Mouse (Mus musculus) kidney, adult 2 months (tissue): ENCODE results near the gene Ptprg. TPM values are rescaled to one million over a fixed set of nuclear protein-coding genes. Genes with fewer than 3 reads are reported as not detected.
A peak's percentile ranks its signal among the peaks of the same experiment; 100 is the strongest.

Experiments
- DNase-seq: peaks from one replicate; pipeline ENCODE4 v3.0.0; 2021
- H3K27ac ChIP-seq: fragments of 200-500 bp; 2 replicates; pipeline ENCODE4 v1.5.1; 2012; ENCODE audit warnings: low read depth, low read length, control low read depth, inconsistent platforms; ENCODE audit not compliant: insufficient read depth
- H3K27me3 ChIP-seq: fragments of 200-500 bp; replicated peaks from 2 replicates; pipeline ENCODE4 v1.6.1; 2012; ENCODE audit warnings: mild to moderate bottlenecking, moderate library complexity, low read length, inconsistent platforms; ENCODE audit not compliant: control insufficient read depth, insufficient read depth
- H3K36me3 ChIP-seq: fragments of 200-500 bp; 2 replicates; pipeline ENCODE4 v1.6.1; 2012; ENCODE audit warnings: mild to moderate bottlenecking, moderate library complexity, low read length, inconsistent platforms; ENCODE audit not compliant: control insufficient read depth, insufficient read depth
- H3K4me1 ChIP-seq: fragments of 200-500 bp; 2 replicates; pipeline ENCODE4 v1.6.1; 2011; ENCODE audit warnings: low read length; ENCODE audit not compliant: control insufficient read depth, insufficient read depth
- H3K4me3 ChIP-seq: fragments of 200-500 bp; 2 replicates; pipeline ENCODE4 v1.5.1; 2011; ENCODE audit warnings: mild to moderate bottlenecking, low read depth, low read length, control low read depth; ENCODE audit not compliant: insufficient read depth
- CTCF ChIP-seq: fragments of 200-500 bp; conservative IDR thresholded peaks from 2 replicates; pipeline ENCODE4 v1.5.1; 2011; ENCODE audit warnings: low read depth, mild to moderate bottlenecking, control low read depth, low read length, moderate library complexity, mixed read lengths; ENCODE audit not compliant: insufficient read depth, insufficient read length
- POLR2A ChIP-seq: fragments of 200-500 bp; IDR thresholded peaks from one replicate; pipeline ENCODE4 v1.6.1; 2011; ENCODE audit warnings: low read depth, low read length, control low read depth
- WGBS: fragments of 180-500 bp; shearing (Covaris S2); methylation state at CpG from one replicate; pipeline ENCODE4 v1.1.7; 2018; 5-methylcytosine and 5-hydroxymethylcytosine counted together
- polyA plus RNA-seq: library from polyadenylated mRNA; depleted of rRNA; stranded (reverse); fragments of >200 nt; gene quantifications from 2 replicates; pipeline ENCODE4 v1.2.3, GENCODE M21; 2012

The Ptprg gene
- polyA plus RNA-seq, 1 experiment: 39.2 TPM

- no peak overlapping the region for H3K4me3 ChIP-seq
- no peaks in the 10 kb centered on the region for H3K27me3 ChIP-seq
- no peaks in the 10 kb centered on the region for H3K36me3 ChIP-seq
- DNase-seq: no peak
- H3K4me1 ChIP-seq: peaks cover 10% of the 10 kb centered on the region
- no peak overlapping the region for H3K27ac ChIP-seq
- WGBS: 62% methylated on average over 2 of the region's 2 CpGs
- no peak for TF ChIP-seq CTCF
- TF ChIP-seq POLR2A: no peak
Measured at GRCm38 (mm10) chr14:11569734-11570133, 16.4 kb downstream of the Ptprg start.

GRCm38 (mm10) chr14:11571766-11572394 is 18.5 kb downstream of the Ptprg start:
- no peak for DNase-seq
- no peaks in the 10 kb centered on the region for H3K27me3 ChIP-seq
- H3K36me3 ChIP-seq: no peaks in the 10 kb centered on the region
- no peak overlapping the region for H3K4me3 ChIP-seq
- no peak overlapping the region for H3K27ac ChIP-seq
- peaks cover 10% of the 10 kb centered on the region for H3K4me1 ChIP-seq
- TF ChIP-seq CTCF (no peak), POLR2A (no peak)
- 49% methylated on average over 11 of the region's 11 CpGs for WGBS

GRCm38 (mm10) chr14:11572395-11572784 is 19.1 kb downstream of the Ptprg start:
- DNase-seq: peak; percentile 21
- TF ChIP-seq CTCF (no peak), POLR2A (no peak)
- whole genome bisulfite sequencing: 60% methylated on average over 2 of the region's 2 CpGs
- no peaks in the 10 kb centered on the region for H3K36me3 ChIP-seq
- H3K4me1 ChIP-seq: peaks cover 9% of the 10 kb centered on the region
- H3K27ac ChIP-seq: no peak overlapping the region
- no peaks in the 10 kb centered on the region for H3K27me3 ChIP-seq
- no peak overlapping the region for H3K4me3 ChIP-seq

GRCm38 (mm10) chr14:11573710-11574109 is 20.4 kb downstream of the Ptprg start:
- TF ChIP-seq CTCF (no peak), POLR2A (no peak)
- H3K36me3 ChIP-seq: no peaks in the 10 kb centered on the region
- no peak for DNase-seq
- H3K27ac ChIP-seq: no peak overlapping the region
- no peak overlapping the region for H3K4me3 ChIP-seq
- H3K27me3 ChIP-seq: no peaks in the 10 kb centered on the region
- WGBS: 51% methylated on average over 5 of the region's 5 CpGs
- peaks cover 6% of the 10 kb centered on the region for H3K4me1 ChIP-seq

GRCm38 (mm10) chr14:11577276-11577909 is 24.1 kb downstream of the Ptprg start:
- Histone ChIP-seq H3K27me3 (no peaks in the 10 kb centered on the region), H3K4me3 (no peak overlapping the region), H3K27ac (no peak overlapping the region), H3K36me3 (no peaks in the 10 kb centered on the region), H3K4me1 (no peaks in the 10 kb centered on the region; the same call in 1 of the 2 replicates)
- 62% methylated on average over 9 of the region's 9 CpGs for WGBS
- TF ChIP-seq CTCF (no peak), POLR2A (no peak)
- no peak for DNase-seq

GRCm38 (mm10) chr14:11577910-11578309 is 24.6 kb downstream of the Ptprg start:
- H3K27me3 ChIP-seq: no peaks in the 10 kb centered on the region
- no peak overlapping the region for H3K27ac ChIP-seq
- no peaks in the 10 kb centered on the region for H3K36me3 ChIP-seq
- H3K4me3 ChIP-seq: no peak overlapping the region
- WGBS: 82% methylated on average over 8 of the region's 8 CpGs
- DNase-seq: no peak
- H3K4me1 ChIP-seq: no peaks in the 10 kb centered on the region
- TF ChIP-seq CTCF (no peak), POLR2A (no peak)

GRCm38 (mm10) chr14:11578492-11578967 is 25.2 kb downstream of the Ptprg start:
- DNase-seq: peak; percentile 27
- no peak overlapping the region for H3K27ac ChIP-seq
- no peak overlapping the region for H3K4me3 ChIP-seq

More at GRCm38 (mm10) chr14:11578492-11578967, 25.2 kb downstream of the Ptprg start:
- H3K4me1 ChIP-seq: no peaks in the 10 kb centered on the region
- WGBS: 35% methylated on average over 6 of the region's 6 CpGs
- TF ChIP-seq POLR2A (no peak), CTCF (no peak)
- no peaks in the 10 kb centered on the region for H3K36me3 ChIP-seq
- H3K27me3 ChIP-seq: no peaks in the 10 kb centered on the region
